Mouse (Mus musculus): ENCODE results near the gene Tmem213. TPM values are rescaled to one million over a fixed set of nuclear protein-coding genes. Genes with fewer than 3 reads are reported as not detected.
A peak's percentile ranks its signal among the peaks of the same experiment; 100 is the strongest.

The Tmem213 gene
- total RNA-seq (2015) (not detected in 2 replicates), total RNA-seq (2017) (not detected in 2 replicates)

DNA sequence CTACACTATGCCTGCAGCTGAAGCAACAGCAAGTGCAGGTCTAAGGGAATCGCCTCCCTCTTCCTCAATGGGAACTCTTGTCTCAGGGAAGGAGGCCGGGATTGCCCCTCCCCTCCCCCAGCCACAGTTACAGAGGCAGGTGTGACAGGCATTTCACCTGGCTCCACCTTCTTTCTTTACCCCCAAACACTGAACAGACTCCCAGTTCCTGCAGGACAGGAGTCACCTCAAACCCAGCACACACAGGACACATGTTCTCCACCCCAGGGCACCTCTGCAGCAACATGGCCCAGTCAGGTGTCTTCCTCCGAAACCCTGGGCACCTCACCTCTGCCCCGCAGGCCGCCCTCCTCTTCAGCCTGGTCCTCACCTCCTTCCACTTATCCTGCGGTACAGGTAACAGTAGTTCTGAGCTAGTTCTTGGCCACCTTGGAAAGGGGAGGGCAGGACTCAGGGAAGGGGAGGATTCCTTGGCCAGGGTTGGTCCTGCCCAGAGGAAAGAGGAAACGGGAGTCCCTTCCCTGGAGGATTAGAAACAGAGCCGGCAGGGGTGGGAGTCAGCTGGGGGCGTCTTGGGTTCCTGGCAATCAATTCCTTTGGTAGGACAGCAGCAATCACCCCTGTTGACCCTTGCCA lies at the start of gene Tmem213:
Gene Tmem213, plus strand, starts transcription at position 96 of the 636 bp plus-strand sequence.
- no peak for ATAC-seq (replicated peaks; ENCODE audit: poor library complexity)

DNA sequence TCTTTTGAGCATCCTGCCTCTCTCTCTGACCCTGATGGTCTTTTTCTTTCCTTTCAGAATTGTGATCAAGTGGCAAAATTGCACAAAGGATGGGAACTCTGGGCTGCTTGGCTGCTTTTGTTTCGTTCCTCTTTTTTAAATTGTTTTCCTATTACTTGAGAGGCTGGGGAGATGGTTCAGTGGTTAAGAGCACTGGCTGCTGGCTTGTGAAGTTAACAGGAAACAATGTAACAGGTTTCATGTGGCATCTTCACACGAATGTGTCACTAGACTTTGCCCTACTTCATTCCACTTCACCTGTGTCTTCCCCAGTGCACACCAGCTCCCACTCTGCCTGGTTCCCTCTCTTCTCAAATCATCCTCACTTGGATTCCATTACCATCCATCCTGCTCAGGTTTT lies 44.4 kb upstream of the Tmem213 start:
- ATAC-seq (replicated peaks; ENCODE audit: poor library complexity) = peak; percentile 17; the same call in 1 of the 2 replicates

DNA sequence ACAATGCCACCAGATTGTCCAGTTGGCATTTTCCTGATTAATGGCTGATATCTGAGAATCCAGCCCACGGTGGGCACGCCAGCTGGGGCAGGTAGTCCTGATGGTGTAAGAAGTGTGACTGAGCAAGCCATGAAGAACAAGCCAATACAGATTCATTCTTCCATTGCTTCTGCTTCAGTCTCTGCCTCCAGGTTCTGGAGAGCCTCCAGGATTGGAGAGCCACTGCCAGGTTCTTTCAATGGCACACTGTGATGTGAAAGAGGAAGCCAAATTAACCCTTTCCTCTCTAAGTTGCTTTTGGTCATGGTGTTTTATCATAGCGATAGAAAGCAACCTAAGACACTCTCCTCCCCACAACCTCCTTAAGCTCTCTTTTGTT lies 43.9 kb upstream of the Tmem213 start:
- peak; percentile 24; the same call in 1 of the 2 replicates for ATAC-seq (replicated peaks; ENCODE audit: poor library complexity)

DNA sequence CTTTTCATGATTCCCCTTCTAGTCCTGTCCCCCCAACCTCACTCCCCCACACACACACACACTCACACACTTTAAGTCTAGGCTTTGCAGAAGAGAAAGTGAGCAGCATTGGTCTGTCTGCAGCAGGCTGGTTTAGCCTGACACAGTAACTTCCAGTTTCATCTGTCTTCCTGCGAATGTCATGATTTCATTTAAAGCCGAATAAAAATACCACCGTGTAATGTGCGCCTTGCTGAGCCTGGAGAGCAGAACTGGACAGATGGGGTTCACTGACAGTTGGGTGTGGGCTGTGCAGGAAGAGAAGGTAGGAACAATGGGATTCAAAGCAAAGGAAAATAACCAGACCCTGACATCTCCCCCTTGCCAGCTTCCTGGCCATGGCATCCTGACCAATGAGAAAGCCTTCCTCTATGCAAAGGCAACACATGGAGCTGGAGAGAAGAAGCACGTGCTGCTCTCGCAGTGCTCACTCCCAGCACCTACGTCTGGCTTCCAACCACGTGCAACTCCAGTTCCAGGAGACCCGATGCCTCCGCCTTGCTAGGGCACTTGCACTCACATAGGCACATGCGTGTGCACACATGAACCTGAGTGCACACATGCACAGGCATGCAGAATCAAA lies 43.4 kb upstream of the Tmem213 start:
- peak; percentile 62 for ATAC-seq (replicated peaks; ENCODE audit: poor library complexity)

DNA sequence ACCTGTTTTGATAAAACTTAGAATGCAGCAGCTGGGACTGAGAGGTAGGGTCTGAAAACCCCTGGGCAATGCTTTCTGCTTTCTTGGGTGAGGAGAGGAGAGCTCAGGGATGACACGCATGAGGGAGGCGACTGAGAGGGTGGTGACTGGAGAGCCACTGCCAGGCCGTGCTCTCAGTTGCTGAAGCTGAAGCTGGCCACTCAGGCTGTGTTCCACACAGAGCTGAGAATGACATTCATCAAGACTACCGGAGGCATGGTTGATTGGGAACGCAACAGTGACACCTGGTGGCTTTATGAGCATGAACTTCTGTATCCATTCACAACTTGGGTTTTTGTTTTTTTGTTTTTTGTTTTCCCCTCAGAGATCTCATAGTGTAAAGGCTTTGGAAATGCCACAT lies 42.8 kb upstream of the Tmem213 start:
- peak; percentile 92 for ATAC-seq (replicated peaks; ENCODE audit: poor library complexity)

DNA sequence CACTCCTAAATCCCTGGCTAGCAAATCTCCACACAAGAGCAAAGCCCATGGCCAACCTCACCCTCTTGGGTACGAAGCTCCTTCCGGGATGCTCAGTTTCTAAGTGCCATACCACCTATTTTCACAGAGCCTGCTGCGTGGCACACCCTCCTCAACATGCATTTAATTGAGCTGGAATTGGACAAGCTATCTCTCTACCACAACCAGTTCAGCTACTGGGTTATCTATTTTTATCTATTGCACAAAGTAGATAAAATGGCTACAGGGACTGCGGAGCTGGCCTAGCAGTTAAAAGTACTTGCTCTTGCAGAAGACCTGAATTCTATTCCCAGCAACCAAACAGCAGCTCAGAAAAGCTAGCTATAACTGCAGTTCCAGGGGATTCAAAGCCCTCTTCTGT lies 37.8 kb upstream of the Tmem213 start:
- peak; percentile 39; the same call in 1 of the 2 replicates for ATAC-seq (replicated peaks; ENCODE audit: poor library complexity)

DNA sequence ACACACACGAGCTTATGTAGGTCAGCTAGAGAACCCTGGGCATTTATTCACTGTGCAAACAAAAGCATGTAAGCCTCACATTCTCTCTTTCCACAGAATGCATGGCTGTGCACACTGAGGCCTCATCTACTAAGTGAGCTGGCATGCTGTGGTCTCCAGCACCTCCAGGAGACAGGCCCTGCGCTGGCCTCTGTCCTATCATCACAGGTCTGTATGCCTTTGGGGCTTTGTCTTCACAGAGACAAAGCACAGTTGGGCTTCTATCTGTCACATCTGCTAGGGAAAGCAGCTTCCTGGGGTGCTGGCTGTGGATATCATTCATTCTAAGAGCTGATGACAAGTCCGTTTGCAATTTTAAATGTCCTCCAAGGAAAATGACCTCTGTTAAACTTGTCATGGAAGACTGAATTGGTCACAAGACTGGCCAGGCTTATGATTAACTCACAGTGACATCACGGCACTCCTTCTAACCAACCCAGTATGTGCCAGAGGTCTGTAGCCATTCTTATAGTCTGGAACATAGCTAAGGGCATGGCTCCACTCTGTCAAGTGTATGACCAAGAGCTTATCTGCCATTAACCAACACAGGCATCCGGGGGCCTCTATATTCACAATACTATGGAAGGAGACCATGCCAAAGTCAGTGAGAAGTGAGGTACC lies 36.8 kb upstream of the Tmem213 start:
- peak; percentile 64 for ATAC-seq (replicated peaks; ENCODE audit: poor library complexity)

DNA sequence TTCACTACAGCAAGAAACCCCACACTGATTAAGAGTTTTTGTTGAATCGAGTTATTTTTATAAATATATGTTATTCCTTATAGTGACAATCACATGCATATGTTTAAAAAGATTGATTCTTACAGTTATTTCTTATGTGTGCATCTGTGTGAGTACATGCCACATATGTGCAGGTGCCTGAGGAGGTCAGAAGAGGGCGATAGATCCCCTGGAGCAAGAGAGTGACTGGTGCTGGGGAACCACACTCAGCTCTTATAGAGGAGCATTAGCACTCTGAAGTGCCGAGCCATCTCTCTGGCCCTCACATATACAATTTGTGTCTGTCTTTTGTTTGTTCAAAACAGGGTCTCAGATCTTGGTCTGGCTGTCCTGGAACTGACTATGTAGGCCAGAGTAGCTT lies 35.5 kb upstream of the Tmem213 start:
- no peak for ATAC-seq (replicated peaks; ENCODE audit: poor library complexity)

DNA sequence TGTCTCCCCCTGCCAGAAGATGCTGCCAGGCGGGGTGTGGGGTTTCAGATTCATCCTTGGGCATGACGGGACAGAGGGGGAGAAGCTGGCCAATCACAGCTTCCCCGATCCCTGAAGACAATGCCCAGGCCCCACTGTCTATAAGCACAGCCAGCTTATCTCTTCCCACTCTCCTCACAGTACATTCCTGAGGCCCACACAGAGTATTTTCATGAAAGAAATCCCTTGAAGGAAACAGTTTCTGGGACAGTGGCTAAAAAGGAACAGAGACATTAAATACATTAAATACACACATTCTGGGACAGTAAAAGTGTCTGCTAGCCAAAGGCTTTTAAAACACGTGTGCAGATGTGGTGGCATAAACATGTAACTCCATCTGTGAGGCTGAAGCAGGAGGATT lies 28.7 kb upstream of the Tmem213 start:
- ATAC-seq (replicated peaks; ENCODE audit: poor library complexity) = no peak

DNA sequence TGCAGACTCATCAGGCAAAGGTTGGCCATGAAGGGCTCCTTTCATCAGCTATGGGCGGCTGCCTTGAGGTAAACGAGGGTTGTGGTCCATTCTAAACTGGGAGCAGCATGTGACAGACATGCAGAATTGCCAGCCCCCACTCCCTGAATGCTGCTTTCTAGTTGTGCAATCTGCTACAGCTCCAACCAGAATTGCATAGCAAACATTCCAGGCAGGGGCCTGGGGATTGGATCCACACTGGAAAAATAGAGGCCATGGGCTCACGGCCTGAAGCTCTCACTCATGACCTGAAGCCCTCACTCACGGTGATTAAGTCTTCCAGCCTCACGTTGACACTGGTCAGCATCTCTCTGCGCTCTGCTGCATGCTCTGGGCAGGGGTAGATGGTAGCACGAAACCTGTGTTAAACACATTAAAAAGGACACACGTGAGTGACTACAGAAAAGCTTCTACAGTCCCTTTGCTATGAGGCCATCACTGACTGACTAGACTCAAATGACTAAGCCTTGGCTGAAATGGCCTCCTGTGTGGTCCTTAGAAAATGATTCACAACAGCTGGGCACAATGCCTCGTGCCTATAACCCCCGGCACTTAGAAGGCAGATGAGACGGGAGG lies 27.2 kb upstream of the Tmem213 start:
- ATAC-seq (replicated peaks; ENCODE audit: poor library complexity) = no peak

DNA sequence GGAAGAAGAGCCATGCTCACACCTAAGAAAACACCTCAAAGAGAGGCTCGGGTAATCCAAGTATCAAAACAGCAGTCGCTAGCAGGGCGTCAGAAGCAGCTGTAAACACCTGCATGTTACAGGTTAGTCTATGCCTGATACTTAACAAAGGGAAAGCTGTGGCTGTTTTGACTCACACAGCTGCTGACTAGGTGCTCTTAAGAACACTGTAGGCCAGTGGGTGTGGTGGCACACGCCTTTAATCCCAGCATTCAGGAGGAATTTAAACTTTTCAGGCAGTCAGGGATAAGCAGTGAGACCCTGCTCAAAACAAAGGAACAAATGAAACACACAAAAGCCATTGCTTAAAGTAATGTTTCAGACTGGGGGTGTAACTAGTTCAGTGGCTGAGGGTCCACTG lies 25.9 kb upstream of the Tmem213 start:
- no peak for ATAC-seq (replicated peaks; ENCODE audit: poor library complexity)

DNA sequence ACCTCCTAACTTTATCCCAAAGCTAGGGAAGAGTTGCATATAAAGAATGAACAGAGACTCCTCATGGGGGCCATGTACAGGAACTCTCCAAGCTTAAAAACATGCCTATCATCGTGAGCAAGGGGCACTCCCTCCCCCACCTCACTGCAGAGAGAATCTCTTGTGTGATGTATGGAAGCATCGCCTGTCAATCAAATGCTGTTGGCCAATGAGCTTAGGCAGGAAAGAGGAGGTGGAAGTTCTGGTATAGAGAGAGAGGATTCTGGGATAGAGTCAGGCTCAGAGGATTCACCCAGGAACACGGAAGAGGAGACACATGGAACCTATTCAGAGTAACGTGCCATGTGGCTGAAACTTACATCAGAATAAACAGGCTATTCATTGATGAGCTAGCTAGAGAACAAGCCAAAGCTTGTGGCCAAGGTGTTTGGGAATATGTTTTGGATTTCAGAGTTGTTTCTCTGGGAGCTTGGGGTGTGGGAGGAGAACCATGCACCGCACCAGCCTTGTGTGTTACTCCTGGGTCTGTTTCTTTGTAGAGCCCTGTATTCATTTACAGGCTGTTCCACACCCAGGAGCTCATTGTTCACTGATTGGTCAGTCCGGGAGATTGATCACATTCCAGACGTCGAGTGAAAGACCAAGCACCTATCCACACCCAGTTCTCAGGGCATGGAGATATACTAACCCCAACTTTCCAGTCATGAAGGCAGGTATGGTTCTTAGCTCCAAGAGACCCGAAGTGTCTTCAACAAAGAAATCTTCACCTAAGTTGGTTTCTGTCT lies 21.6 kb upstream of the Tmem213 start:
- ATAC-seq (replicated peaks; ENCODE audit: poor library complexity) = no peak

DNA sequence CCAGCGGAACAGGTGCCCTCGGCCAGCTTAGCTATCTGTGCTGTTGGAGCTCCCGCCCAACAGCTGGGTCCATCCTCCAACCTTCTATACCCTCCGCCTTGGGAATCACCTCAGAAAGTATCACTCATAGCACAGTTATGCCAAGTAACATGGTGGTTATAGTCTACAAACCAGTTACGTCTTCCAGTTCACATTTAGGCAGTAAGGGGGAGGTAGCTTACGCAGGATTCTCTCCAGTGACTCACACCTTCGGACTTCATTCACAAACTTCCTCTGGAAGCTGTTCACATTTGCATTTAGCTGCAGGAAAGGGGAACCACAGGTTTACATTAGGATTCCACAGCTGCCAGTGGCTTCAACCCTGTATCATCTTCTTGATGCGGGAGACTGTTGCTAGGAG lies 16.5 kb upstream of the Tmem213 start:
- no peak for ATAC-seq (replicated peaks; ENCODE audit: poor library complexity)

DNA sequence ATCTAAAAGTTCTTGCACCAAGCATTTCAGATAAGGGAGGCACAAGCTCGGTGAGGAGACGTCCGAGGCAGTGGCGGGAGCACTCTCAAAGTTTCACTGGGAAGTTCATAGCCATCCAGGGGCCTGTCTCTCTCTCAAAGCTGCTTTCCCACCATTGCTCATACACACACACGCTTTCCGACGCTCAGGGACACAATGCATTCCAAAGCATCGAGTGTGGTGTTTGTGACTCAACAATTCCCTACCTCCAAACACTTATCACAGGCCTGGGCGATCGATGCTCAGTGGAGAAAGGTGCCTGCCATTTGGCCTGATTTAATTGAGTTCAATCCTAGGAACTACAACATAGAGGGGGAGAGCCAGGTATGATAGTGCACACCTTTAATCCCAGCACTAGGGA lies 14.4 kb upstream of the Tmem213 start:
- no peak for ATAC-seq (replicated peaks; ENCODE audit: poor library complexity)

DNA sequence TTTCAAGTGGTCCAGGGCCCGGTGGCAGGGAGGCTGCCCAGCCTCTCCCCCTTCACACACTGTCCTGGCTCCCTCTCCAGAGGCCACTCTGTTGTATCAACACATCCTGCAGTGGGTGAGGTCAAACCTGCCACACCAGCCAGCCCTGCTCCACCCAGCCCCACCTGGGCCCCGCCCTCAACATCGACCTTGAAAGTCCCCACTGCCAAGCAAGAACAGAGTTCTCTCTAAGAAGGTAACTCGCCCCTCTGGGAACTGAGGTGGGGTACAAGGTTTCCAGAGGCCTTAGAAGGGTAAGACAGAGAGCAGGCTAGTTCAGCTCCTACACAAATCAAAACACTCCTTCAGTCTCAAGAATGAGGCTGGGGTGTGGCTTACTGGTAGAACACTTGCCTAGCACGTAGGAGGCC lies 12.1 kb upstream of the Tmem213 start:
- ATAC-seq (replicated peaks; ENCODE audit: poor library complexity) = no peak

DNA sequence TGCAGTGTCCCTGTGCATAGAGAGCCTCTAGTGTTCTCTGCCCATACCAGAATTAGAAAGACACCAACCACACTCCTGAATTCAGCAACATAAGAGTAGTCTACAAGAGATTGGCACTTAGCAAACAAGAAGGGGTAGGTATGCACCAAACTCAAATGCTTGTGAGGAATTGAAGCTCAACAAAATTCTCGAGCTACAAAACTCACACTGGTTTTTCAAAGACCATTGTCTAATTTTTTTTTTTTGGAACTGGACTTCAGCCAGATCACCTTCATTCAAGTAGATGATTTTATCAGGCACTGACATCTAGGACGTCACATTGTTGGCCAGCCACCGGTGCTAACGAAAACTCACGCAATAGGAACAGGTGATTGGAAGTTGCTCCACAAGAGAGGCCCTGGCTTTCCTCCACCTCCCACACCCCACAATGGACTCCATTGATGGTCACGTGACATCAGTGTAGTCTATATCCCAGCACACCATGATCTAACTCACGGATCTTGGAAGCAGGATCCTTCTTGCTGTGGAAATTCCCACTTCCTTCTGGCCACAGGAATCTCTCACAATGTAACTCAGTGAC lies 6.7 kb upstream of the Tmem213 start:
- ATAC-seq (replicated peaks; ENCODE audit: poor library complexity) = no peak

DNA sequence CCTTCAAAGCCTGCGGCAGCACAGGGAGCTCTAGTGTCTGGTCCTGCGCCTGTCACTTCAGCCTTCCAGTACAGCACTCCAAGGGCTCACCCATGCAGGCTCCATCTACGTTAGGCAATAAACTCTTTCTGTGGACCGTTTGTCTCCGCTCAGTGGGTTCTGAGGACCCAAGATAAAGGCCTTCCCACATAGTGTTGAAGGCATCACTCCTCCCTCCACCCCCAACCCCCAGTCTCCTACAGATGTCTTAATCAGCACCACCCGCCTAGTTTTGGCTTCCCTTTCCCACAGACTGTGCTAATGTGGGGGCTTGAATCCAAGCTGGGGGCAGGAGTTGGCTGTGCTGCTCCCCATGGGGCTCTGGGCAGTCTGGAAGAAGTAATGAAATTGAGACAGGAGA lies 5.3 kb upstream of the Tmem213 start:
- peak; percentile 75 for ATAC-seq (replicated peaks; ENCODE audit: poor library complexity)

DNA sequence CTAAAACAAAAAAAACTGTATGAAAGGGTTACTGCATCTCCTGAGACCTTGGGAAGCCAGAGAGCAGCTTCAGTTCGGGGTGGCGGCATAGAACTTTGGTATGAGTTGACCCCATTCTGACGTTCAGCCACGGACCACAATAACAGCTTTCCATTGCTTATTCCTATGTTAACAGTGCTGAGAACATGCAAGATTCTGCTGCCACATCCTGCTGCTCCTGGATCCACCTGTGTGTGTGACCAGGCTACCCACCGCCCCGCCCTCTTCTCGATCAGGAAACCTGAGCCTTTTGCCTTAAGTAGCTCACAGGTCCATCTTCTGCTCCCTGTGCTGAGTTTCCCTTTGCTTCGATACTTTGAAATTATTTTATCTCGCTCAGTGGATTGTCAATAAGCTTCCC lies 3.1 kb upstream of the Tmem213 start:
- ATAC-seq (replicated peaks; ENCODE audit: poor library complexity) = no peak

DNA sequence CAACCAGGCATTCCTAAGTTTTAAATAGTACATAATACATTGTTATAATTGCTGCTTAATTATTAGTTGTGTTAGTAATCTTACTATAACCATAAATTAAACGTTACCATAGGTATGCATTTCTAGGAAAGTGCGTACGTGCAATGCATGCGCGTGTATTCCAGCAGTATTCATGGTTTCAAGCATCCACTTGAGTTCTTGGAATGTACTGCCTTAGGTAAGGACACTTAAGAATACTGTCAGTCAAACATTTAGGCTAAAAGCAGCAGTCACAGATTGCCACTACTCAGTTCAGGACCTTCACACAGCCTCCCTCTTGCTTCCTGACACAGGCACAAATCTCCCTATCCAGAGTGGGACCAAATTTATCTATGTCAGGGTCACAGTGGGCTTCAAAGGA lies 606 bp upstream of the Tmem213 start:
- no peak for ATAC-seq (replicated peaks; ENCODE audit: poor library complexity)

DNA sequence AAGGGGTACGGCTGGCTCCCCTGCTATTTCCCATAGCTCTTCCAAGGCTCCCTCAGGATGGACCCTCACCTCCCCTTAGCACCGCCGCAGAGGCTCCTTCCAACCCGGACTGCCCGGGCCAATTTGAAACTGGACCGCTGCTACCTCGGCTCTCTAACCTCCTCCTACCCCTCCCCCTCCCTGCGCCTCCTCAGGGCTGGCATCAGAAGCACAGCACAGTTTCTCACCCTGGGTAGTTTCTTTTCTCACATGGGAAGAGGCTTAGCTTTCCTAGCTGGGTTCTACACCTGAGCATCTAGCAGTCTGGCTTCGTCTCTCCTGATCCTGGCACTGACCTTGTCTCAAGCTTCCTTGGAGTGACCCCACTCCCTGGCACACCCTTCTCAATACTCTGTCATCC lies 816 bp downstream of the Tmem213 start:
- no peak for ATAC-seq (replicated peaks; ENCODE audit: poor library complexity)

DNA sequence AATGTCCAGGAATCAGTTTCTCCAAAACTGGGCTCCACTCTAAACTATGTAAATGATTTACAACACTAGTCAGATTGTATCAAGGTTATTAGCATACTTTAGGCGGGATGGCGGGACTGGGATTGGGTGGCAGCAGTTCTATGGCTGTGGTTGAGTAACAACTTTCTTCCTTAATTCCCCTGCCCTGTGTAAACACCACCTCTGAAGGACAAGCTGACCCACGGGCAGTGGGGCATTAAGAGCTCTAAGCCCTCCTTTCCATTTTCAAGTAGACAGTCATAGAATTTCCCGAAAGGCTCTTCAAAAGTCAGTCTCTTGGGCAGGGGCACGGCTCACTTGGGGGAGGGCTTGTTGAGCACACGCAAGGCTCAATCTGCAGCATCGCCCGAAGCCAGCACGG lies 1.8 kb downstream of the Tmem213 start:
- no peak for ATAC-seq (replicated peaks; ENCODE audit: poor library complexity)

Data from megakaryocyte progenitor cell, adult 5-6 weeks (primary cell).